Mouse (Mus musculus) small intestine, adult 2 months (tissue): ENCODE measurements around the gene Spata1.

Experiments used
- CTCF ChIP-seq: fragments of 200-500 bp; IDR thresholded peaks from 2 replicates; pipeline ENCODE4 v1.5.1; 2012; ENCODE audit warnings: low read depth, mild to moderate bottlenecking, control low read depth, inconsistent platforms, low read length, moderate library complexity, mixed read lengths; ENCODE audit not compliant: insufficient replicate concordance, insufficient read length; ENCODE audit errors: extremely low read depth
- POLR2A ChIP-seq: fragments of 200-500 bp; IDR thresholded peaks from 2 replicates; pipeline ENCODE4 v1.6.1; 2012; ENCODE audit warnings: low read depth, mild to moderate bottlenecking, control low read depth, inconsistent platforms, low read length, moderate library complexity

- TF ChIP-seq POLR2A (no peak), CTCF (no peak)
Measured at GRCm38 (mm10) chr3:146440011-146440410, 59.5 kb downstream of the Spata1 start.
